Mouse (Mus musculus) megakaryocyte, embryonic 14.5 days (primary cell): ENCODE results near the gene Rab35.

ENCODE experiments used
- FLI1 ChIP-seq: IDR thresholded peaks from 2 replicates; pipeline ENCODE4 v1.6.1; 2012; ENCODE audit warnings: low read length, inconsistent platforms, mixed read lengths
- GATA1 ChIP-seq: IDR thresholded peaks from 3 replicates; pipeline ENCODE4 v1.6.1; 2012; ENCODE audit warnings: mixed read lengths, low read length, inconsistent platforms, borderline replicate concordance

DNA sequence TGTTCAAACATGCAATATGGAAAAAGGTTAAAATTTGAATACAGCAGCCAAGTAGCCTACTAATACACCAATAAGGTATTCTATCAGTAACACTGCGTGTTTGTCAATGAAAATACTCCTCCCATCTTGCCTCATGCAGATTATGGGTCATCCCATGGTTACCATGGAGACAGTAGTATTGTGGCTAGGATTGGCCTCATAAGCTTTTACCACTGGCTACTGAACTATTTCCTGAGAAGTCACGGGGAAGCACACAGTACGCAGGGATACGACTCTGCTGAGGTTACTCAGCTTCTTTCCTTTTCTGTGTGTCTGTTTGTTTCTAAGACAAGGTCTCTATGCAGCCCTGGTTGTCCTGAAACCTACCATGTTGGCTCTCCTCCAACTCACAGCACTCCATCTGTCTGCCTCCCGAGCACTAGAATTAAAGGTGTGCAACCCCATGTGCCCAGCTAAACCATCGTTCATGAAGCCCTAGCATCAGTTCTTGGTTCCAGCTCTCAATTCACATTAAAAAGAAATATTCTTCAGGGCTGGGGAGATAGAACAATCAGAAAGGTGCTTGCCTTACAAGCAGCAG lies 63.6 kb downstream of the Rab35 start:
- no peak for TF ChIP-seq GATA1
- TF ChIP-seq FLI1 = no peak
